Mouse (Mus musculus): Measurements from ENCODE around the gene Dock2. TPM values are rescaled to one million over a fixed set of nuclear protein-coding genes. Genes with fewer than 3 reads are reported as not detected.

The Dock2 gene
- total and polyA plus RNA-seq, 3 experiments, result 79.6 to 151 (median 133) TPM

DNA sequence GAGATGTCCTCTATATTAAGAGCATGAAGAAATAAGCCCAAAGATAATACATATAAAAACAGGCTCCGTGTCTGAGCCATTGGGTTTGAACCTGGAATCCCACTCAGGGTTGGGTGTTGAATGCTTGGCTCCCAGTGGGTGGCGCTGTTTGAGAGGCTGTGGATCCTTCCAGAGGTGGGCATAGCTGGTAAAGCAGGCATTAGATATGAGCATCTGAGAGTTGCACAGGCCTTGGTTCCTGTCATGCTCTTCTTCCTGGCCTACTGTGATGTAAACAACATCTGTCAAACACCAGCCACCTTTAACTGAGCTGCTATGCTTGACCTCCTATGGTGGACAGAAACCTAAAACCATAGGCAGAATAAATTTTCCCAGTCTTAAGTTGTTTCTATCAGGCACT, 507.8 kb downstream of the Dock2 start:
- Histone ChIP-seq H3K79me2 (replicated peaks; ENCODE audit: control insufficient read depth, extremely low read depth, insufficient read depth, poor library complexity, severe bottlenecking) (no peaks in the 10 kb centered on the region), H3K4me2 (ENCODE audit: insufficient read depth, low read depth, poor library complexity, severe bottlenecking) (no peak overlapping the region), H3K36me3 (replicated peaks in 1 of 2; ENCODE audit: control insufficient read depth in 1 of 2, insufficient read depth in 1 of 2, low read length in 1 of 2) (peaks cover 78 to 100% of the 10 kb centered on the region in 2 experiments), H3K9me3 (replicated peaks; ENCODE audit: low read length) (no peaks in the 10 kb centered on the region), H3K4me3 (replicated peaks in 1 of 3; ENCODE audit: low read depth in 2 of 3, low read length in 2 of 3, poor library complexity in 1 of 3) (no peak overlapping the region), H3K4me1 (ENCODE audit: control insufficient read depth in 1 of 2, insufficient read depth in 2 of 2) (peaks cover 0 to 3% of the 10 kb centered on the region in 2 experiments; a peak in 1 of 4 replicates), H3K9ac (ENCODE audit: insufficient read depth, low read depth) (no peak overlapping the region), H3K27ac (ENCODE audit: insufficient read depth, low read depth) (no peak overlapping the region), H3K27me3 (replicated peaks) (no peaks in the 10 kb centered on the region)
- in situ Hi-C loops (cut with MboI; ENCODE audit: low pct_ligation_motif_present, low pct_unique_long_range_greater_than_20kb, low sequenced_read_pairs) (no loop called here), dilution Hi-C loops (cut with MboI; ENCODE audit: extremely low pct_ligation_motif_present, extremely low pct_unique_long_range_greater_than_20kb, low sequenced_read_pairs) (no loop called here)
- peak; percentile 40 for DNase-seq (ENCODE audit: extremely low read depth)
- TF ChIP-seq KAT2A (IDR thresholded peaks at IDR 0.05; ENCODE audit: insufficient replicate concordance, low read length) (no peak), MAX (IDR thresholded peaks at IDR 0.05; ENCODE audit: low read length) (no peak), TBP (conservative IDR thresholded peaks at IDR 0.05; ENCODE audit: low read depth, low read length) (no peak), JUND (conservative IDR thresholded peaks at IDR 0.05; ENCODE audit: low read depth, low read length) (no peak), PAX5 (IDR thresholded peaks at IDR 0.05; ENCODE audit: low read length) (no peak), SIN3A (IDR thresholded peaks at IDR 0.05; ENCODE audit: low read length) (no peak), UBTF (IDR thresholded peaks at IDR 0.05; ENCODE audit: low read depth, low read length) (no peak), E2F4 (IDR thresholded peaks at IDR 0.05; ENCODE audit: insufficient replicate concordance, low read depth, low read length) (no peak), NRF1 (IDR thresholded peaks at IDR 0.05; ENCODE audit: low read depth, low read length) (no peak), SMC3 (IDR thresholded peaks at IDR 0.05; ENCODE audit: low read depth, low read length) (peak; percentile 50), TCF12 (IDR thresholded peaks at IDR 0.05; ENCODE audit: low read depth, low read length) (no peak), RAD21 (IDR thresholded peaks at IDR 0.05; ENCODE audit: low read depth, low read length) (peak; percentile 67), CTCF (conservative IDR thresholded peaks at IDR 0.05 in 1 of 2, IDR thresholded peaks at IDR 0.05 in 1 of 2; ENCODE audit: low read depth in 2 of 2, low read length in 2 of 2) (peak; percentile 53 to 70), USF1 (IDR thresholded peaks at IDR 0.05; ENCODE audit: low read depth, low read length) (no peak), ZNF384 (IDR thresholded peaks at IDR 0.05; ENCODE audit: low read depth, low read length) (no peak), CHD1 (IDR thresholded peaks at IDR 0.05; ENCODE audit: low read depth, low read length) (no peak), ZC3H11A (IDR thresholded peaks at IDR 0.05; ENCODE audit: low read depth, low read length) (no peak), MAZ (IDR thresholded peaks at IDR 0.05; ENCODE audit: low read depth, low read length) (no peak), ZMIZ1 (IDR thresholded peaks at IDR 0.05; ENCODE audit: low read depth, low read length) (no peak), ETS1 (conservative IDR thresholded peaks at IDR 0.05; ENCODE audit: low read depth, low read length) (no peak)

DNA sequence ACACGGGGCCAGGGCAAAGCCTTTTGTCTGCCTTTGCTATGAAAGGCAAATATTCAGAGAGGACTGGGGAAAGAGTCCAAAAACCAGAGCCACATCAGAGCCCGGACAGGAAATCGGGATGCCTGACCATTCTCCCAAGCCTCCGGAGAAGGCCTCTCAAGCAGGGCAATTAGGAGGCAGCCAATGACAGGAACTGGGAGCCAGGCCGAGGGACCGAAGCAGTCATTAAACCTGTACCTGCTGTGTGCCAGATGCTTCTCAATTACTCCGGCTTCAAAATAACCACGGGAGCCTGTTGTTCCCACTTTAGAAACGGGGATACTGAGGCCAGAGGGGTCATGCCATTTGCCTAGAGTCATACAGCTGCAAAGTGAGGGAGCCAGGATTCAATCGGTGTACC, 511.7 kb downstream of the Dock2 start:
- TF ChIP-seq IRF4 (IDR thresholded peaks at IDR 0.05; ENCODE audit: low read depth, low read length), result no peak
- TF ChIP-seq UBTF (IDR thresholded peaks at IDR 0.05; ENCODE audit: low read depth, low read length), result no peak
- no peak for TF ChIP-seq TBP (conservative IDR thresholded peaks at IDR 0.05; ENCODE audit: low read depth, low read length)
- no peak for TF ChIP-seq TCF12 (IDR thresholded peaks at IDR 0.05; ENCODE audit: low read depth, low read length)
- TF ChIP-seq MEF2A (IDR thresholded peaks at IDR 0.05; ENCODE audit: borderline replicate concordance, low read depth, low read length), result no peak
- no peak for TF ChIP-seq MXI1 (IDR thresholded peaks at IDR 0.05; ENCODE audit: low read depth, low read length)
- no peak for TF ChIP-seq NELFE (IDR thresholded peaks at IDR 0.05; ENCODE audit: low read depth, low read length)
- no peak for TF ChIP-seq NRF1 (IDR thresholded peaks at IDR 0.05; ENCODE audit: low read depth, low read length)
- no peak for TF ChIP-seq MAFK (IDR thresholded peaks at IDR 0.05; ENCODE audit: insufficient replicate concordance, low read length)
- no peak for TF ChIP-seq BHLHE40 (IDR thresholded peaks at IDR 0.05; ENCODE audit: low read depth, low read length)
- TF ChIP-seq KAT2A (IDR thresholded peaks at IDR 0.05; ENCODE audit: insufficient replicate concordance, low read length), result no peak
- no peak for TF ChIP-seq SMC3 (IDR thresholded peaks at IDR 0.05; ENCODE audit: low read depth, low read length)
- no peak for TF ChIP-seq E2F4 (IDR thresholded peaks at IDR 0.05; ENCODE audit: insufficient replicate concordance, low read depth, low read length)
- TF ChIP-seq CTCF (conservative IDR thresholded peaks at IDR 0.05 in 1 of 2, IDR thresholded peaks at IDR 0.05 in 1 of 2; ENCODE audit: low read depth in 2 of 2, low read length in 2 of 2), result no peak
- no peak for TF ChIP-seq JUND (conservative IDR thresholded peaks at IDR 0.05; ENCODE audit: low read depth, low read length)
- TF ChIP-seq RAD21 (IDR thresholded peaks at IDR 0.05; ENCODE audit: low read depth, low read length), result no peak
- TF ChIP-seq USF1 (IDR thresholded peaks at IDR 0.05; ENCODE audit: low read depth, low read length), result no peak
- no peak for TF ChIP-seq ZKSCAN1 (IDR thresholded peaks at IDR 0.05; ENCODE audit: borderline replicate concordance, low read depth, low read length)
- no peak for TF ChIP-seq MAZ (IDR thresholded peaks at IDR 0.05; ENCODE audit: low read depth, low read length)
- no peak for TF ChIP-seq ELF1 (IDR thresholded peaks at IDR 0.05; ENCODE audit: low read depth, low read length)
- in situ Hi-C loops (cut with MboI; ENCODE audit: low pct_ligation_motif_present, low pct_unique_long_range_greater_than_20kb, low sequenced_read_pairs), result no loop called here
- Histone ChIP-seq H3K27me3 (replicated peaks) (no peaks in the 10 kb centered on the region), H3K9me3 (replicated peaks; ENCODE audit: low read length) (no peaks in the 10 kb centered on the region), H3K79me2 (replicated peaks; ENCODE audit: control insufficient read depth, extremely low read depth, insufficient read depth, poor library complexity, severe bottlenecking) (no peaks in the 10 kb centered on the region), H3K27ac (ENCODE audit: insufficient read depth, low read depth) (no peak overlapping the region), H3K4me2 (ENCODE audit: insufficient read depth, low read depth, poor library complexity, severe bottlenecking) (no peak overlapping the region), H3K4me1 (ENCODE audit: control insufficient read depth in 1 of 2, insufficient read depth in 2 of 2) (peaks cover 10 to 36% of the 10 kb centered on the region in 2 experiments), H3K4me3 (replicated peaks in 1 of 3; ENCODE audit: low read depth in 2 of 3, low read length in 2 of 3, poor library complexity in 1 of 3) (no peak overlapping the region), H3K36me3 (replicated peaks in 1 of 2; ENCODE audit: control insufficient read depth in 1 of 2, insufficient read depth in 1 of 2, low read length in 1 of 2) (peaks cover 60 to 96% of the 10 kb centered on the region in 2 experiments), H3K9ac (ENCODE audit: insufficient read depth, low read depth) (no peak overlapping the region)
- dilution Hi-C loops (cut with MboI; ENCODE audit: extremely low pct_ligation_motif_present, extremely low pct_unique_long_range_greater_than_20kb, low sequenced_read_pairs), result no loop called here
- DNase-seq (ENCODE audit: extremely low read depth), result no peak
